Comparison of ENCODE assay signal across 1 mouse cellular context in the genomic region with DNA sequence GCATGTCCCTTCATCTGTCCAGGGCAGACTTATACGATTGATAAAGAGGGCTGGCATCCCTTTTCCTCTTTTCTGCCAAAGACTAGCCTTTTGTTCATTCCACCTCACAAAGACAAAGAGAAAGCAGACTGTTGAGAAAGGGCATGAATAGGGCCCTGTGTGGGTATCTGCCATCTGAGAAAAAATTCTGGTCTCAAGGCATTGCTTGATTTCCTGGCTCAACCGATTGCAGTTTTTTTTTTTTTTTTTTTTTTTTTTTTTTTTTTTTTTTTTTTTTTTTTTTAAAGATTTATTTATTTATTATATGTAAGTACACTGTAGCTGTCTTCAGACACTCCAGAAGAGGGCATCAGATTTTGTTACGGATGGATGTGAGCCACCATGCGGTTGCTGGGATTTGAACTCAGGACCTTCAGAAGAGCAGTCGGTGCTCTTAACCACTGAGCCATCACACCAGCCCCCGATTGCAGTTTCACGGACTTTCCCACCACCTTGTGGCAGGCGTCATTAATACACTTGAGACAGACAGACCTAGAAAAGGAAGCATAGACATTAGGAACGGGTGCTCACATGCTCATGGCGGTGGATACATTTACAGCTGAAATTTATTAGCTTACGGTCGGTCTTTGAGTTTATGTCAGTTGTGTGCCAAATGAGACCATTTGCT.
TF ChIP-seq lines count a peak whose summit lies in the region.

No protein-coding gene starts in this region.

TF ChIP-seq in CH12.LX, 34 proteins besides CTCF, POLR2A, EP300 and RAD21:
- TF ChIP-seq SIN3A (IDR thresholded peaks at IDR 0.05; ENCODE audit: low read length) (peak; percentile 53; the same call in 1 of the 2 replicates), TCF12 (IDR thresholded peaks at IDR 0.05; ENCODE audit: low read depth, low read length) (0 out of 2 replicates have a peak, but pooled peaks have one; percentile 23), MAZ (IDR thresholded peaks at IDR 0.05; ENCODE audit: low read depth, low read length) (peak; percentile 58; the same call in 1 of the 2 replicates), HCFC1 (IDR thresholded peaks at IDR 0.05; ENCODE audit: low read depth, low read length) (peak; percentile 45; the same call in 1 of the 2 replicates), SMC3 (IDR thresholded peaks at IDR 0.05; ENCODE audit: low read depth, low read length) (peak; percentile 59), ZNF384 (IDR thresholded peaks at IDR 0.05; ENCODE audit: low read depth, low read length) (peak; percentile 71), TBP (conservative IDR thresholded peaks at IDR 0.05; ENCODE audit: low read depth, low read length) (peak; percentile 93), ELF1 (IDR thresholded peaks at IDR 0.05; ENCODE audit: low read depth, low read length) (peak; percentile 20; the same call in 1 of the 2 replicates)
